Mouse (Mus musculus): ENCODE measurements around the gene Ppt2. TPM values are rescaled to one million over a fixed set of nuclear protein-coding genes. Genes with fewer than 3 reads are reported as not detected.
A peak's percentile ranks its signal among the peaks of the same experiment; 100 is the strongest.

Gene Ppt2
- total RNA-seq, 2 experiments from 2014 or later, result 31.4 to 36.7 TPM

DNA sequence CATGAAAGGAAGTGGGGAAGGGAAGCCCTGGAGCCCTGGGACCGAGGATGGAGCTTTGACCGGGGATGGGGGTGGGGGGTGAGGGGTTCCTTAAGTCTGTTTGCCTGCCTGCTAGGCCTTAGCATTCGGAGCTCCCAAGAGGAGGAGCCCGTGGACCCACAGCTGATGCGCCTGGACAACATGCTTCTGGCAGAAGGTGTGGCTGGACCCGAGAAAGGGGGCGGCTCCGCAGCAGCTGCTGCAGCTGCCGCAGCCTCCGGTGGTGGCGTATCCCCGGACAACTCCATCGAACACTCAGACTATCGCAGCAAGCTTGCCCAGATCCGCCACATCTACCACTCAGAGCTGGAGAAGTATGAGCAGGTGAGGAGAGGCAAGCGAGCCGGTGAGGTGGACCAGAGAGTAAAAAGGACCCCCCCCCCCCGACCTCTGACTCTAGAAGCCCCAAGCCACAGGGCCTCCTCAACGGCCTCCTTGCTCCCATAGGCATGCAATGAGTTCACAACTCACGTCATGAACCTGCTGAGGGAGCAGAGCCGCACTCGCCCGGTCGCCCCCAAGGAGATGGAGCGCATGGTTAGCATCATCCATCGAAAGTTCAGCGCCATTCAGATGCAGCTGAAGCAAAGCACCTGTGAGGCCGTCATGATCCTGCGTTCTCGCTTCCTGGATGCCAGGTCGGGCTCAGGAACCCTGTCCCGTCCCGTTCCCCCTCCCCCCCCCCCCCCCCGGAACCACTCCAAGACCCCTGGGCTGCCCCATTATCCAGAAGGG lies 34.4 kb downstream of the Ppt2 start:
- intact Hi-C loops (cut with DNase I), result no loop called here
- DNase-seq (ENCODE audit: extremely low spot score in 1 of 2, low spot score in 2 of 2), result peak in 1 of 2 experiments; percentile 64

DNA sequence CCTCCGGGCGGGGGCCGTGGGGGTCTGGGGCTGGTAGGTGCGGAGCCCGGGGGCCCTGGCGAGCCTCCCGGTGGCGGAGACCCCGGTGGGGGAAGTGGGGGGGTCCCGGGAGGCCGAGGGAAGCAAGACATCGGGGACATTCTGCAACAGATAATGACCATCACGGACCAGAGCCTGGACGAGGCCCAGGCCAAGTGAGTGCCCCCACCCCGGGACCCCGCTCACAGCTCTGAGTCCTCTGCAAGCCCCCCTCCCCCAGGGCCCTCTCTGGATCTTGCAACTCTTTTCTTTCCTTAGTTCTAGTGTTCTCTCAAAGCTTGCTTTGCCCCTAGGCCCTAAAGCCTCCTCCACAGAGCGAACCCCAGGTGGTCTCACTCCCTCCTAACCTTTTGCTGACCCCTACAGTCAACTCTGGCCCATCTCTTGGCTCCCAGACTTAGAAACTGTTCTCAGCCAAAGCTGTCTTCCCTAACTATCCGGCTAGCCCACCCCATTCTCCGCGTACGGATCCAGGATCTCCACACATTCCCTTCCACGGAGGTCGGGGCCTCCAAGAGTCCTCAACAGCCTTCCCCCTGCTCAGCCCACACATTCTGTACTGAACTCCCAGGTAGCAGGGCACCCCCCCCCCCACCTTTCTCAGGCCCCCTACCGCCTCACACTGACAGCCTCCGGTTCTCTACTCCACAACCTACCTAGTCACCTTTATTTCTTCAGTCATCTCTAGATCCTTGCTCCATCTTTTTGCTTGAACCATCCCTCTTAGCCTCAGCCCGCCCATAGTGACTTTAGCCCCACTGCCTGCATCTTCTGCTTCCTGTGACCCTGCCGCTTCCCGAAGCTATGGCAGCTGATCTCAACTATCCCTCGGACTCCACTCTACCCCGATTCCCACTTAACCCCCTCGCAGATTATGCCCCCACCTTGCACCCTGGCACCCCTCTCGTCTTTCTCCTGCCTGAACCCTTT lies 35.4 kb downstream of the Ppt2 start:
- peak in 1 of 2 experiments; percentile 51 for DNase-seq (ENCODE audit: extremely low spot score in 1 of 2, low spot score in 2 of 2)
- intact Hi-C loops (cut with DNase I), result no loop called here

DNA sequence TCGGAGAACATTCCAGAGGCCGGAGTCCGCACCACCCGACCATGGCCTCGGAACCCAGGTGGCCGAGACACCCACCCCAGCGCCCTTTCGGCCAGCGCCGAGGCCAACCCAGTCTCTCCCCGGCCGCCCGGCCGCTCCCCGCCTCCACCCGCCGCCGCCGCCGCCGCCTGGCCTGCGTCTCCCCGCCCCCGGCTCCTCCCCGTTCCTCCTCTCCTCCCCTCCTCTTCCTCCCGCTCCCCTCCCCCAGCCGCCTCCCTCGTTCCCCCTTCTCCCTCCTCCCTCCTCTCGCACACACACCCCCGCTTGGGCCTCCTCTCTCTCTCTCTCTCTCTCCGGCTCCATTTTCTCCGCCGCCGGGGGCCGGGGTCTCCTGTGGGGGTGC lies 36.3 kb downstream of the Ppt2 start:
- peak; percentile 79 to 97 for DNase-seq (ENCODE audit: extremely low spot score in 1 of 2, low spot score in 2 of 2)
- intact Hi-C loops (cut with DNase I), result no loop called here

DNA sequence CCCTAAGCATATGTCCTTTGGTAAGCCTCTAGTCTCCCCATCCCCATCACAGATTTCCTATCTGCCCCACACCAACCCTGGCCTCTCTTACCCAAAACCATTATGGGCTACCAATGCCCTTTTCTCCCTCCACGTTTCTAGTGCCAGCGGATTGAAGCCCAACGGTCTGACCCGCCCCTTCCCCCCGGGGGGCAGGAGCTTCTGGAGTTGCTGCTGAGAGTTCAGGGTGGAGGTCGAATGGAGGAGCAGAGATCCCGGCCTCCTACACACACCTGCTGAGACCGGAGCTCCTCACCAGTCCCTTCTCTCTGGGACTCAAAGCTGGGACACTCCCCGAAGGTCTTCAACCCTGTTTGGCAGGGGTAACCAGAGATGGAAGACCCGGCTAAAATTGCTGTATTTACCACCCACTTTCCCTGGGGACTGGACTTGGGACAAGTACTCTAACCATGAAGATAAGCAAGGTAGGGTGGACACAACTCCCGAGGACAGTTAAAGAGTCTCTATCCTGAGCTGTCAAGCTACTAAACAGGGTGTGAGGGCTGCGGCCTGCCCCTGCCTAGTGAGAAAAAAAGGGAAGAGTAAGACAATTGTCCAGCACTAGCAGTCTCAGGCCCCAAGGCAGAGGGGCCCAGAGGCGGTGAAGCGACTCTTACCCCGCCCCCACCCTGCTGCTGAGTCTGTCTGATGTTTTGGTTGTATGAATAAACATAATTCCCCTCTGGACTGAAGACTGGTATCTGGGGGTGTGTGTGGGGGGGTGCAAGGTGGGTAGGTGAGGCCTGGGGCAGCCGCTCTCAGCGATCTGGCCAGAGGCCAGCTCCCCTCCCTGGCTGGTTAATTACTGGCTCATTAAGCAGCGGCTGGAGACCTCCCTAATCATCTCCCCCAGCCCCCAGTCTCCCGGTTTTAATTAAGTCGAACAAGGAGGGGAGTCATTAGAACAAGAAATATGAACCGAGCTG lies 37.0 kb downstream of the Ppt2 start, which contains the start of gene Pbx2:
Gene Pbx2, plus strand, starts transcription at position 238 of the 965 bp plus-strand sequence.
- DNase-seq (ENCODE audit: extremely low spot score in 1 of 2, low spot score in 2 of 2), result peak in 1 of 2 experiments; percentile 61
- intact Hi-C loops (cut with DNase I), result no loop called here

DNA sequence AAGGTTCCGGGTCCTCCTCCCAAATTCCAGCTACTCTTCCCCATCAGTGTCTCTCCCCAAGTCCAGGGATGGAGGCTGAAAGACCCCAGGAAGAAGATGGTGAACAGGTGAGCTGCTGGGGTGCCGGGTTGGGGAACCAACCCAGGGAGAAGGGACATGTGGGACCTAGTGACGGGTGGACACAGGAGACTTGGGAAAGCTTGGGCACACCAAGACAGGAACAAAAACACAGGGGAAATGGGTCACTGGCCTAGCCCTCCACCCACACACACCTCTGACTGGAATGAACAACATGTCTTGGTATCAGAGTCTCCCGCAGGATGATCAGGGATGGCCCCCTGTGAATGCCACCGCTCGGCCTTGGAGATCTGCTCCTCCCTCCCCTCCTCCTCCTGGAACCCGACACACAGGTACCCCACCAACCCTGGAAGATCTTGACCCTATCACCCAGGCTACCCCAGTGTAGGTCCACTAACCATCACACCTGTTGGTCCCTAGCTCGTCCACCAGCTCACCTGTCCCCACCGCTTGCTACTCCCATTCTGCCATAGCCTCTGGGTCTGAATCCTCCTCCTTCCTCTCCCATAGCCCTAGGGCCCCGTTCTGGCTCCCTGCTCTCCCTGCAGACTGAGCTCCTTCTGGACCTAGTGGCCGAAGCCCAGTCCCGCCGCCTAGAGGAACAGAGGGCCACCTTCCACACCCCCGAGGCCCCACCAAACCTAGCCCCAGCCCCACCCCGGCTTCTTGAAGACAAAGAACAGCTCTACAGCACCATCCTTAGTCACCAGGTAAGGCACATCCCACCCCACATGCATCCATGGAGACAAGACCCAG lies 37.9 kb downstream of the Ppt2 start:
- peak in 1 of 2 experiments; percentile 46 for DNase-seq (ENCODE audit: extremely low spot score in 1 of 2, low spot score in 2 of 2)
- intact Hi-C loops (cut with DNase I), result no loop called here

DNA sequence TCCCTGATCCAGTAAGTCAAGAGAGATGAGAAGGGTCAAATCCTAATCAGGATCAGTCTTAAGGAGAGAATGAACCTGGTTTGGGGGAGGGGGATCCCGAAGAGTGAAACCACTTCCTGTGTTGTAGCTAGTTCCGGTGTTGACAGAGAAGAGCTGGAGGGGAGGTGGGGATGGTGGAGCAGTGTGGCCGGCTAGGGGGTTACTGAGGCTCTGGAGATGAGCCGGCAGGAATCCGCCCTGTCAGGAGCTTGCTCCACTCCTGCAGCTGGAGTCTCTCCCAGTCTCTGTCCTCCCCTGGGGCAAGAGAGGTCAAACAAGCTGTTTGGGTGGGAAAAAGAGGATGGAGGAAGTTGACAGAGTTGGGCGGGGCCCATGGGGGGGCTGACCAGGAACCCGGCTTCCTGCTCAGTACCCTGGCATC lies 38.6 kb downstream of the Ppt2 start, which contains the start of gene Gpsm3:
Gene Gpsm3, plus strand, starts transcription at position 126 of the 421 bp plus-strand sequence.
- peak in 1 of 2 experiments; percentile 83 for DNase-seq (ENCODE audit: extremely low spot score in 1 of 2, low spot score in 2 of 2)
- intact Hi-C loops (cut with DNase I), result no loop called here

DNA sequence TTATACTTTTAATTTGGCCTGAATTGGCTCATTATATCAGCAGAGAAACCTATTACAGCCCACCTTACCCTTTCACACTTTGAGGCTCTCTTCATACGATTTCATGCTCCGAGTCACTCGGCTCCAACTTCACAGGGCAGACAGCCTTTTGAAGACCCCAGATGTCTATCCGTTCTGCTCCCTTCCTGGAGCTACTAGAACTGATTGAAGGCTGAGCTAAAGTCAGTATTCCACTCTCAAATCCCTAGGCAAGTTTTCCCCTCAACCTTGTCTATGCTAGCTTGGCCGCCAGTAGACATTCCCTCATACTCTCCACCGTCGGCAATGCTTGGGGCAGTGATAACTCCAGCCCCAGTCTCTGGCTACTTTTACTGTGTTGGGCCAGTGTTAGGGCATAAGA lies 39.1 kb downstream of the Ppt2 start:
- no peak for DNase-seq (ENCODE audit: extremely low spot score in 1 of 2, low spot score in 2 of 2)
- intact Hi-C loops (cut with DNase I), result no loop called here

DNA sequence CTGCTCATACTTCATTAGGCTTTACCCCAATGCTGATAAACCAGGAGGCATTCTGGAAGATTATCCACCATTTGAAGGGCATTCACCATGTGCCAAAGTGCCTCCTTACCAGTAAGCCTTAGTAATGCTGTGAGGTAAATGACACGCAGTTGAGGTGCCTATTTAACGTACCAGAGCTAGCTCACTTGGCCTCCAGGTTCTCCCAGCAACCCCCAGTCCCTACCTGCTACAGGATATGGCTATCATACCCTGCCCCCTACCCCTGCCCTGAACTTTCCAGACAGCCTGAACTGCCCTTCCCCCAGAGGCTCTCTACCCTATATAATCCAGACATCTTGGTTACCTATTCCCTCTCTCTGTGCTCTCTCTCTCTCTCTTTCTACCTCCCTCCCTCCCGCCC lies 39.5 kb downstream of the Ppt2 start:
- intact Hi-C loops (cut with DNase I), result no loop called here
- no peak for DNase-seq (ENCODE audit: extremely low spot score in 1 of 2, low spot score in 2 of 2)

DNA sequence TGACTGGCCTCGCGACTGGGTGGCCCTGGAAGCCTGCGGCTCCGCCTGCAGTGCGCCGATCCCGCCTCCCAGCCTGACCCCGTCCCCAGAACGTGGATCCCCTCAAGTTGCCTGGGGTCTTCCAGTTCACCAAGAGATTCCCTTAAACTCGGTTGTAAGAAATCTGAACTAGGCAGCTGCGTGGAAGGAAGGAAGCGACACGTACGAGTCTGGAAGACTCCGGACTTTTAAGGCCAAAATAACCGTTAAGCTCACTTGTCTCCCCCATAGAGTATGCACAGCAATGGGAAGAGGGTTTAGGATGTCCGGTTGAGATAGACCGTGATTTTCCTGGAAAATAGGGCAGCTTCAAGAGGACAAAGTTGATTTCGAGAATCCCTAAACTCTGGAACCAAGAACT lies 40.5 kb downstream of the Ppt2 start:
- intact Hi-C loops (cut with DNase I), result no loop called here
- no peak for DNase-seq (ENCODE audit: extremely low spot score in 1 of 2, low spot score in 2 of 2)

DNA sequence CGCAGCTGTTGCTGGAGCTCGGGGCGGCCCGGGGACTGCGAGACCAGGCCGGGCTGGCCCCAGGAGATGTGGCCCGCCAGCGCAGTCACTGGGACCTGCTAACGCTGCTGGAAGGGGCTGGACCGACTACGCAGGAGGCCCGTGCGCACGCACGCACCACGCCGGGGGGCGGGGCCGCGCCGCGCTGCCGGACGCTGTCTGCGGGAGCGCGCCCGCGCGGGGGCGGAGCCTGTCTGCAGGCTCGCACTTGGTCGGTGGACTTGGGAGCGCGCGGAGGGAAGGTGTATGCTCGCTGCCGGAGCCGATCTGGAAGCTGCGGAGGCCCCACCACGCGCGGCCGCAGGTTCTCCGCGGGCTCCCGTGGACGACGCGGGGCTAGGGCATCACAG lies 40.9 kb downstream of the Ppt2 start:
- DNase-seq (ENCODE audit: extremely low spot score in 1 of 2, low spot score in 2 of 2), result peak; percentile 94 to 99
- intact Hi-C loops (cut with DNase I), result no loop called here

DNA sequence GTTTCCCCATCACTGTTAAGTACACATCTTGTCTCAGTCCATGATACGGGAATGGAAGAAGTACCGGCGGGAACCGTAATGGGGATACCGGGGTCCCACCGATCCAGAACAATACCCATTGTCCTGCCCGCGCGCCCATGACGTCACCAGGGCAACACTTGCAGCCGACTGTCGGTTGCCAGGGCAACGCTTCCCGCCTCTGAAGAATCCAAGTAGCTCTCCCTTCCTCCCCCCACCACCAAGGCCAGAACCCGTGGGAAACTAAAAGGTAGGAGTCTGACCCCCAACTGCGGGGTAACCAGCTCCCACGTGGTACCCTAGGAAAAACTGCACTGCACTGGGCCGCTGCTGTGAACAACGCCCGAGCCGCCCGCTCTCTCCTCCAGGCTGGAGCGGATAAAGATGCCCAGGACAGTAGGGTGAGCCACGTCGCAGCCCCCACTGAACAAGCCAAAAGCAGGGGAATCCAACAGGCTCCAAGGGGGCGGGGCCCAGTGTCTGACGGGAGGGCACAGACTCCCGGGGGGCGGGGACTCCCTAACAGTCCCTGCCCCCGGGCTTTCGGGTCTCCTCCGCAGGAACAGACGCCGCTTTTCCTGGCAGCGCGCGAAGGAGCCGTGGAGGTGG lies 41.4 kb downstream of the Ppt2 start:
- DNase-seq (ENCODE audit: extremely low spot score in 1 of 2, low spot score in 2 of 2), result peak; percentile 86 to 95
- intact Hi-C loops (cut with DNase I), result no loop called here

DNA sequence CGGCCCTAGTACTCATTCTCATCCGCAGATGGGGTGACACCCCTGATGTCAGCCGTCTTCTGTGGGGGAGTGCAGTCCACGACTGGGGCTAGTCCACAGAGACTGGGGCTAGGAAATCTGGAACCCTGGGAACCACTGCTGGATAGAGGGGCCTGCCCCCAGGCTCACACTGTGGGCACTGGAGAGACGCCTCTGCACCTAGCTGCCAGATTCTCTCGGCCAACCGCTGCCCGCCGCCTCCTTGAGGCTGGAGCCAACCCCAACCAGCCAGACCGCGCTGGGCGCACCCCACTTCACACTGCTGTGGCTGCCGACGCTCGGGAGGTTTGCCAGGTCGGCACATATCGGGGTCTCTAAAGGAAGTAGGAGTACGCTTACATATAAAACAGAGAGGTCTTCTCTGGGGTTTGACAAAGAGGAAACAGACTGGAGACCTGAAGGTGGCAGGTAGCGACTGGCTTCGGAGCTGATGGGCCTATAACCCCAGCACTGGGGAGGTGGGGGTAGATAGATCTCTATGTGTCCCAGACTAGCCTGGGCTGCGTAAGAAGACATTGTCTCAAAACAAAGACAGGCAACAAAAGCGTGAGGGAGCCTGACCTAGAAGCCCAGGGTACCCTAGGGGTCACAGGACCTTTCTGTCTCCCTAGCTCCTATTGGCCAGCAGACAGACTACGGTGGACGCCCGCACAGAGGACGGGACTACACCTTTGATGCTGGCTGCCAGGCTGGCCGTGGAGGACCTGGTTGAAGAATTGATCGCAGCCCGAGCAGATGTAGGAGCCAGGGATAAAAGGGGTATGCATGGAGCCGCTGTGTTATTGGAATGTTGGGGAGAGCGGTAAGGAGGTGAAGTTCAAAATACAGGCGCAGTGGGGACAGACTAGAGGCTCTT lies 42.2 kb downstream of the Ppt2 start:
- intact Hi-C loops (cut with DNase I), result no loop called here

DNA sequence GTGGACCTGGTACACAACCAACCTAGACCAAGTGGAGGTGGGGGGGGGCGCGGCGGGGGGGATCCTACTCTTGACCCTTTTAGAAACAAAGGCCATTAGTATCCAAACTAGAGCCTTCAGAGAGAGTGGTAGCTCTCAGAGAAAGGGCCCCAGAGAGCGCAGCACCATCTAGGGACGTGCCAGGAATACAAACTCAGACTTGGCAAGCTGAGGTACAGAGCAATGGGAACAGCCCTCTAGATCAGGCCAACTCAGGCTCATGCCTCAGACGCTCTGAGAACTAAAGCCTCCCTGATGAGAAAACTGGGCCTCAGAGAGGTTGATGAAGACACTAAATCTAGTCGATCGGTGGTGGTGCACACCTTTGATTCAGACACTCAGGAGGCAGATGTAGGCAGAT lies 43.2 kb downstream of the Ppt2 start:
- DNase-seq (ENCODE audit: extremely low spot score in 1 of 2, low spot score in 2 of 2), result no peak
- intact Hi-C loops (cut with DNase I), result no loop called here

More for the DNA sequence above, 42.2 kb downstream of the Ppt2 start:
- DNase-seq (ENCODE audit: extremely low spot score in 1 of 2, low spot score in 2 of 2), result peak in 1 of 2 experiments; percentile 63

DNA sequence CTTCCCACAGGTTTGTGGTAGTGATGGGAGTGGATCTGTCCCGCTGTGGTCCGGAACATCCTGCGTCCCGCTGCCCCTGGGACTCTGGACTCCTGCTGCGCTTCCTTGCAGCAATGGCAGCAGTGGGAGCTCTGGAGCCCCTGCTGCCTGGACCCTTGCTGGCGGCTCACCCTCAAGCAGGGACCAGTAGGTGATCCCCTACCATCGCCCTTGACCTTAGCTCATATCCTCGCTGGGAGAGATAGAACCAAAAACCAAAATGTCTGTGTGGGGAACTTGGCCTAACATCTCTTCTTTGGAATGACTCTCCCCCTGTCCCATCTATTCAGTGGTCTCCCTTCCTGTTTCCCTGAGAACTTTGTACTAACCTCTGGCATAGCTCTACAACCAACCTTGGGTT lies 44.5 kb downstream of the Ppt2 start:
- peak in 1 of 2 experiments; percentile 50 for DNase-seq (ENCODE audit: extremely low spot score in 1 of 2, low spot score in 2 of 2)

DNA sequence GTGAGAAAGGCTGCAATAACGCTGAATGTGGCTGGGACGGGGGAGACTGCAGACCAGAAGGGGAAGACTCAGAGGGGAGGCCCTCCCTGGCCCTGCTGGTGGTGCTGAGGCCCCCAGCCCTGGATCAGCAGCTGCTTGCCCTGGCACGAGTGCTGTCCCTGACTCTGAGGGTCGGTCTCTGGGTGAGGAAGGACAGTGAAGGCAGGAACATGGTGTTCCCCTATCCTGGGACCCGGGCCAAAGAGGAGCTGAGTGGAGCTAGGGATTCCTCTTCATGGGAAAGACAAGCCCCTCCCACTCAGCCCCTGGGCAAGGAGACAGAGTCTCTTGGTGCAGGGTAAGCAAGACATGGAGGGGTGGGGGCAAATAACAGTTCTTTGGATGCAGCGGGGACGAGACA lies 44.9 kb downstream of the Ppt2 start:
- intact Hi-C loops (cut with DNase I), result no loop called here
- DNase-seq (ENCODE audit: extremely low spot score in 1 of 2, low spot score in 2 of 2), result peak in 1 of 2 experiments; percentile 63

More for the DNA sequence above, 44.5 kb downstream of the Ppt2 start:
- intact Hi-C loops (cut with DNase I), result no loop called here

DNA sequence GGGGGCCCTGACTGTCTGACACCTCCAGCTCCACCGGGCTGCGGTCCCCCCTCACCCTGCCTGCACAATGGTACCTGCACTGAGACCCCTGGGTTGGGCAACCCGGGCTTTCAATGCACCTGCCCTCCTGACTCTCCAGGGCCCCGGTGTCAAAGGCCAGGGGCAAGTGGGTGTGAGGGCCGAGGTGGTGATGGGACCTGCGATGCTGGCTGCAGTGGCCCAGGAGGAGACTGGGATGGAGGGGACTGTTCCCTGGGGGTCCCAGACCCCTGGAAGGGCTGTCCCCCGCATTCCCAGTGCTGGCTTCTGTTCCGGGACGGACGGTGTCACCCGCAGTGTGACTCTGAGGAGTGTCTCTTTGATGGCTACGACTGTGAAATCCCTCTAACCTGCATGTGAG lies 45.8 kb downstream of the Ppt2 start:
- DNase-seq (ENCODE audit: extremely low spot score in 1 of 2, low spot score in 2 of 2), result no peak
- intact Hi-C loops (cut with DNase I), result no loop called here
